Mouse (Mus musculus): ENCODE results near the gene Smarcd1. TPM values are rescaled to one million over a fixed set of nuclear protein-coding genes. Genes with fewer than 3 reads are reported as not detected.

Smarcd1 gene
- polyA plus RNA-seq, 1 experiment from 2014 or later: 25.5 TPM

GRCm38 (mm10) chr15:99740229-99740628 lies 38.3 kb downstream of the Smarcd1 start:
- Histone ChIP-seq H3K4me1 (replicated peaks) (no peaks in the 10 kb centered on the region), H3K9me3 (replicated peaks) (no peaks in the 10 kb centered on the region), H3K27me3 (replicated peaks) (no peaks in the 10 kb centered on the region), H3K27ac (ENCODE audit: poor library complexity, severe bottlenecking) (no peak overlapping the region), H3K4me3 (no peak overlapping the region), H3K4me2 (no peak overlapping the region), H3K36me3 (peaks cover 84% of the 10 kb centered on the region), H3K9ac (no peak overlapping the region)
- no peak for ATAC-seq (ENCODE audit: insufficient number of reproducible peaks, low FRiP score)
- 94% methylated on average over 4 of the region's 4 CpGs for WGBS

GRCm38 (mm10) chr15:99754204-99754603 lies 52.3 kb downstream of the Smarcd1 start:
- ATAC-seq (ENCODE audit: insufficient number of reproducible peaks, low FRiP score): no peak
- H3K27ac ChIP-seq (ENCODE audit: poor library complexity, severe bottlenecking): no peak overlapping the region

More at GRCm38 (mm10) chr15:99754204-99754603, 52.3 kb downstream of the Smarcd1 start:
- H3K4me1 ChIP-seq (replicated peaks): 0 out of 2 replicates have a peak, but pooled peaks cover 12% of the 10 kb centered on the region
- no peak overlapping the region for H3K9ac ChIP-seq
- peaks cover 22% of the 10 kb centered on the region for H3K36me3 ChIP-seq
- peaks cover 4% of the 10 kb centered on the region; the same call in 1 of the 2 replicates for H3K9me3 ChIP-seq (replicated peaks)
- H3K4me3 ChIP-seq: no peak overlapping the region
- WGBS: 61% methylated on average over 3 of the region's 3 CpGs
- H3K4me2 ChIP-seq: no peak overlapping the region
- no peaks in the 10 kb centered on the region for H3K27me3 ChIP-seq (replicated peaks)

Other genes with a start within 250 kb of the Smarcd1 start
- gene Nckap5l, start 244.4 kb upstream of the Smarcd1 start, polyA plus RNA-seq (2016; fragmentation: Nextera tagmentation; extraction: Ambion mirVana): 11.4 and 12.0 TPM in 2 replicates
- gene Bcdin3d, start 227.4 kb upstream of the Smarcd1 start, polyA plus RNA-seq (2016; fragmentation: Nextera tagmentation; extraction: Ambion mirVana): 11.3 and 12.2 TPM in 2 replicates
- 0.09 and 0.15 TPM in 2 replicates for gene Faim2, start 174.0 kb upstream of the Smarcd1 start, polyA plus RNA-seq (2016; fragmentation: Nextera tagmentation; extraction: Ambion mirVana)
- not detected in 2 replicates for gene Aqp2, start 123.1 kb upstream of the Smarcd1 start, polyA plus RNA-seq (2016; fragmentation: Nextera tagmentation; extraction: Ambion mirVana)
- 0.58 and 0.70 TPM in 2 replicates for gene Aqp5, start 111.3 kb upstream of the Smarcd1 start, polyA plus RNA-seq (2016; fragmentation: Nextera tagmentation; extraction: Ambion mirVana)
- not detected in 2 replicates for gene Aqp6, start 100.7 kb upstream of the Smarcd1 start, polyA plus RNA-seq (2016; fragmentation: Nextera tagmentation; extraction: Ambion mirVana)
- gene Racgap1, start 50.5 kb upstream of the Smarcd1 start, polyA plus RNA-seq (2016; fragmentation: Nextera tagmentation; extraction: Ambion mirVana): 131 and 140 TPM in 2 replicates
- 2.6 and 3.2 TPM in 2 replicates for gene Asic1, start 31.8 kb upstream of the Smarcd1 start, polyA plus RNA-seq (2016; fragmentation: Nextera tagmentation; extraction: Ambion mirVana)
- gene Gm17349, start 3.4 kb downstream of the Smarcd1 start, polyA plus RNA-seq (2016; fragmentation: Nextera tagmentation; extraction: Ambion mirVana): not detected in 2 replicates
- gene Gpd1, start 15.4 kb downstream of the Smarcd1 start, polyA plus RNA-seq (2016; fragmentation: Nextera tagmentation; extraction: Ambion mirVana): 0.77 and 1.1 TPM in 2 replicates
- gene Cox14, start 23.5 kb downstream of the Smarcd1 start, polyA plus RNA-seq (2016; fragmentation: Nextera tagmentation; extraction: Ambion mirVana): 168 and 170 TPM in 2 replicates
- 53.9 and 55.4 TPM in 2 replicates for gene Cers5, start 70.8 kb downstream of the Smarcd1 start, polyA plus RNA-seq (2016; fragmentation: Nextera tagmentation; extraction: Ambion mirVana)
- gene Lima1, start 173.3 kb downstream of the Smarcd1 start, polyA plus RNA-seq (2016; fragmentation: Nextera tagmentation; extraction: Ambion mirVana): 24.6 and 25.5 TPM in 2 replicates

All from heart, embryonic 12.5 days (tissue).